Mouse (Mus musculus) heart, postnatal 36 days (tissue): ENCODE results near the gene Rnpepl1. TPM values are rescaled to one million over a fixed set of nuclear protein-coding genes. Genes with fewer than 3 reads are reported as not detected.
"Not testable (repeated sequence)": the region's sequence is repeated elsewhere in the genome, so short reads cannot be mapped to it uniquely, and the experiment has no call there.

ENCODE experiments used
- DNase-seq, 2 experiments: peaks; one replicate each; pipeline ENCODE4 v3.0.0; 2021 to 2022
- intact Hi-C: fragments of 180-260 bp; cut with DNase I; formaldehyde crosslinking; loops from one replicate; pipeline ENCODE4 v1.15.1; 2025
- total RNA-seq, 2 experiments: library from RNA; stranded (reverse); gene quantifications; 2 replicates each; pipeline ENCODE4 v1.2.3; 2021

Gene Rnpepl1
- total RNA-seq, 2 experiments from 2014 or later = 79.4 to 82.5 TPM

GRCm38 (mm10) chr1:92935054-92935962 is 24.7 kb downstream of the Rnpepl1 start:
- DNase-seq = peak in 1 of 2 experiments; percentile 31
- intact Hi-C loops = loop anchor here (2.0 kb wide), 1 partner anchor 25 kb away; the partner anchor contains the start of gene Rnpepl1

DNA sequence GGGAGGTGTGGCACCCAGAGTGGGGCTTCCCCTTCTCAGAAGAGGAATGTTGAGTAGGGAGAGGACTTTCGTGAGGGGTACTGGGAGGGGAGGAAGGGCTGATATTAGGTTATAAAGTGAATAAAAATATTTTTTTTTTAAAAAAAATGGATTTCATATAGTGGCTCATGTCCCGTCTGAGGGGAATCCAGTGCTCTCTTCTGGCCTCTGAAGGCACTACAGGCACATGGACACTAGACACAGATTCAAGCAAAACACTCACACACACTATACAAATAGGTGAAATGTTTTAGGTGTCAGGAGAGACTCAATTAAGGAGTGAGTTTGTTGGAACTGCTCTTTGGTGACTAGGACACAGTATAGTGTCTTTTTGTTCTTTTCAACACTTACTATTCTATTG is 25.4 kb downstream of the Rnpepl1 start:
- intact Hi-C loops = loop anchor here (2.0 kb wide), 1 partner anchor 25 kb away; the partner anchor contains the start of gene Rnpepl1
- no peak for DNase-seq

DNA sequence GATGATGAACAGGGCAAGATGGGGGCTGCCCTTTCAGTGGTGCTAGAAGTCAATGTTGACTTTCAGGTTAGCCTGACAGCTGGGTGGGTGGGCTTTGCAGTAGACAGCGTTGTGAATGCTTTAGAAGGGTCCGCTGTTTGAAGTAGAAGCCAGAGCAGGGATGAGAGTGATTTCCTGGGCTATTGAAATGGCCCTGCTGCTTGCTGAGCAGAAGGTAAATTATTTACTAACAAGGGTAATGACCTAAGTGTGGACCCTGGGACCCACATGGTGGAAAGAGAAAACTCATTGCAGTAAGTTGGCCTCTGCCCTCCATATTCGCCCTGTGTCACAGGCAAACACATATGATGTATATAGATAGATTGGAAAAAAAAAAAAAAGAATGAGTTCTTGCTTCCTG is 25.9 kb downstream of the Rnpepl1 start:
- no peak for DNase-seq
- intact Hi-C loops = no loop called here

DNA sequence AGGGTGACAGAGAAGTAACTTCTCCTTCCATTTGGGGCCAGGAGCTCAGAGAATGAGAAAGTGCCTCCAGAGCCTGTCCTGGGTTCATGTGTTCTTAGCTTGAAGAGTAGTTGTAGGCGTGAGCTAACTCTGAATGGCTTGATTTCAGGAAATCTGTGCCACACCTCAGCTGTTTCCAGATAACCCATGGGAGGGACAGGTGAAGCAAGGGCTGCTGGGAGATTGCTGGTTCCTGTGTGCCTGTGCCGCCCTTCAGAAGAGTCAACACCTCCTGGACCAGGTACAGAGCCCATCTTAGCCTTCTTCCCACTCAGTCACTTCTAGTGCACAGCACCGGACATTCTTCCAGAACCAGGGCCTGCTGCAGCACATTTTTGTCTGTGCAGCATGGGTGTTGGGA is 27.2 kb downstream of the Rnpepl1 start:
- no peak for DNase-seq
- intact Hi-C loops = no loop called here

- intact Hi-C loops = no loop called here
- DNase-seq = no peak
Measured at GRCm38 (mm10) chr1:92939746-92940145, 29.2 kb downstream of the Rnpepl1 start.

DNA sequence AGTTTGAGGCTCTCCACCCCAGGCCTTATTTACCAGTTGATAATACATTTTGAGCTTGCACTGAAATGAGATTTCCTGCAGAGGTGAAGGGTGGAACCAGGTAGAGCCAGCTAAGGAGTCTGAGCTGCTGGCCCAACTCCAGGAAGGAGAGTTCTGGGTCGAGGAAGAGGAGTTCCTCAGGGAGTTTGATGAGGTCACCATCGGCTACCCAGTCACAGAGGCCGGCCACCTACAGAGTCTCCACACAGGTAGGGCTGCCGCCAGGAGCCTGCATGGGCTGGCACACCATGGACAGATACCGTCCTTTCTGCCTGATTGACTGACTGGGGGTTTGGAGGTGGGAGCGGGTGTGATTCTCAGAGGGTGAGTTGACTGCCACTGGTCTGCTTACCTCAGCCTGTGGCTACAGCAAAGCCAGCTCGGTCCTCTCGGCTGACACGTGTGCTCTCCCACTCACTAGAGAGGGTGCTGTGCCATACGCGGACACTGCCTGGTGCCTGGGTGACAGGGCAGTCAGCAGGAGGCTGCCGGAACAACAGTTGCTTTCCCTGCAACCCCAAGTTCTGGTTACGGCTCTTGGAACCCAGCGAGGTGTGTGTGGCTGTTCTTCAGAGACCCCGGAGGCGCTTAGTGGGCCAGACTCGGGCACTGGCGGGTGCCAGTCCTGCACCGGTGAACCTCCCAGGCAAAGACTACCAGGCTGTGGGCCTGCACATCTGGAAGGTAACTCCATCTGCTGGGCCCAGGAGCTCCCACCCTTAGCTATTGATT is 32.8 kb downstream of the Rnpepl1 start:
- intact Hi-C loops = no loop called here
- DNase-seq = no peak

- intact Hi-C loops = no loop called here
- no peak for DNase-seq
Measured at GRCm38 (mm10) chr1:92947966-92948365, 37.4 kb downstream of the Rnpepl1 start.

DNA sequence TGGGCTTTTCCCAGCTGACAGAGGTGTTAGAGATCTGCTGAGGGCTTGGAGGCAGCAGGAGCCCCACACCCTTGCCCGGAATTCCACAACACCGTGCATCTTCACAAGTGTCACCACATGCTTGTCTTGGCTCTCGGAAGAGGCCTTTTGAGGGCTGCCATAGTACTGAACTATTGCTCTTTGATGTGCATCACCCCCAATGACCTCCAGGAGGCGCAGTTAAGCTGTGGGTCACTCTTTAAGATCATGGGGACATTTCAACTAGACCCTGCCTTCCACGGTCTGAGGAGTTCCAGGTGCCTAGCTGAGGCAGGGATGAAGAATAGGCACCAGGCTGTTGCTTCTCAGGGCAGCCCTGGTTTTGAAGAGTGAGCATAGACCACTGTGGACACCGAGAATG is 38.8 kb downstream of the Rnpepl1 start:
- intact Hi-C loops = no loop called here
- DNase-seq = peak in 1 of 2 experiments; percentile 26

GRCm38 (mm10) chr1:92950607-92951006 is 40.0 kb downstream of the Rnpepl1 start, which contains the start of gene Gpr35:
TSS of gene Gpr35 (plus strand) at chr1:92950865.
- intact Hi-C loops = loop anchor here (5.0 to 10.0 kb wide), 2 partner anchors 132 to 394 kb away; partner anchors contain the start of genes Pask and Ppp1r7

GRCm38 (mm10) chr1:92953641-92954040 is 43.1 kb downstream of the Rnpepl1 start:
- intact Hi-C loops = loop anchor here (5.0 to 10.0 kb wide), 2 partner anchors 129 to 391 kb away; partner anchors contain the start of genes Pask and Ppp1r7

More at GRCm38 (mm10) chr1:92950607-92951006, 40.0 kb downstream of the Rnpepl1 start, which contains the start of gene Gpr35:
- no peak for DNase-seq

GRCm38 (mm10) chr1:92956571-92957335 is 46.2 kb downstream of the Rnpepl1 start:
- DNase-seq = peak; percentile 78 to 81
- intact Hi-C loops = loop anchor here (1.0 to 10.0 kb wide), 4 partner anchors 55 to 388 kb away; partner anchors contain the start of genes Pask and Ppp1r7

More at GRCm38 (mm10) chr1:92953641-92954040, 43.1 kb downstream of the Rnpepl1 start:
- DNase-seq = no peak

GRCm38 (mm10) chr1:92958999-92959398 is 48.4 kb downstream of the Rnpepl1 start:
- no peak for DNase-seq

DNA sequence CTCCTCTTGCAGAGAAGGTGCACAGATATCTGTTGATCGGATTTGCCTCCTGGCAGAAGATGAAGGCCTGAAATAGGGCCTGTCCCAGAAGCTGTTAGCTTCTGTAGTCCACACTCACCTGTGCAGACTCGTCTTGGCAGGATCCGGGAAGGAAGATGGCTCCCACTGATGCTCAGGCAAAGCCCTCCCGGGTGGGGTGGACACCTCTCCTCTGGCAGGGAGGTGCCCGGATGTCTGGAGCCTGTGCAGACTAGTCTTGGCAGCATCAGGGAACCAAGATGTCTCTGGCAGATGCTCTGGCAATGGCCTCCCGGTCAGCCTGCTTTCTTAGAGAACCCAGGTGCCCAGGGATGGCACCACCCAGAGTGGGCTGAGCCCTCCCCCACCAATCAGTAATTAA is 60.2 kb downstream of the Rnpepl1 start:
- intact Hi-C loops, DNase-seq: not testable (repeated sequence)

More at GRCm38 (mm10) chr1:92958999-92959398, 48.4 kb downstream of the Rnpepl1 start:
- intact Hi-C loops = loop anchor here (5.0 to 10.0 kb wide), 3 partner anchors 168 to 386 kb away; partner anchors contain the start of genes Pask and Ppp1r7

DNA sequence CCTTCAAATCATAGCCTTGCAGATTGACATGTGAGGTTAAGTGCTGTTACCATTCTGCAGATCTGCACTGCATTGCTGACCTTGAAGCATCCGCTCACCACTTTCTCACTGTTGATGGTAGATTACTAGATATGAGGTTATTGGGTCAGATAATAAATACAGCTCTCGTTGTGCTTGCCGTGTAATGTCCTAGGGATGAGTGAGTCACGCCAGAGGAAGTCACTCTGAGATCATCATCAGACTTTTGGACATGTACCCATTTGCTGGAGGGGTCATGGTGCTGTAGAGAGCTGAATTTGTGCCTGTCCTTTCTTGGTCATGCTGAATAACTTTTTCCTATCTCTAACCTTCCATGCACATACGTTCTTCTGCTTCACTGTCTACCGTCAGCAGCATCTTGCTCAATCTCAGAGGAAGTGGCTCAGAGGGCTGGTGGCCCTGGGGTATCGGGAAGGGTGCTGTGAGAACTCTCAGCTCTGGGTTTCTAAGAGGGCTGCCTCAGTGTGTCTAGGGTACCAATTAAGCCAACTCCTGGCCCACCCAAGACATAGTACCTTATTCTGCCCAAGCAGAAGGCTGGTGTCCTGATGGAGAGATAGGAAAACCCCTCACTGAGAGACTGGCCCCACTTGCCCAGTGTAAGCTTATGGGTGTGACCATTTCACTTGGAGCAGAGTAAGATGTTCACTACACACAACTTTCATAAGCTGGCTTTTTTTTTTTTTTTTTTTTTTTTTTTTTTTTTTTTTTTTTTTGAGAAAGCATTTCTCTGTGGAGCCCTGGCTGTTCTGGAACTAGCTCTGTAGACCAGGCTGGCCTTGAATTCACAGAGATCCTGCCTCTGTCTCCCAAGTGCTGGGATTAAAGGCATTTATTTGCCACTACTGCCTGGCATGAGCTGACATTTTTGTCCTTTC is 61.6 kb downstream of the Rnpepl1 start:
- intact Hi-C loops = no loop called here
- no peak for DNase-seq

DNA sequence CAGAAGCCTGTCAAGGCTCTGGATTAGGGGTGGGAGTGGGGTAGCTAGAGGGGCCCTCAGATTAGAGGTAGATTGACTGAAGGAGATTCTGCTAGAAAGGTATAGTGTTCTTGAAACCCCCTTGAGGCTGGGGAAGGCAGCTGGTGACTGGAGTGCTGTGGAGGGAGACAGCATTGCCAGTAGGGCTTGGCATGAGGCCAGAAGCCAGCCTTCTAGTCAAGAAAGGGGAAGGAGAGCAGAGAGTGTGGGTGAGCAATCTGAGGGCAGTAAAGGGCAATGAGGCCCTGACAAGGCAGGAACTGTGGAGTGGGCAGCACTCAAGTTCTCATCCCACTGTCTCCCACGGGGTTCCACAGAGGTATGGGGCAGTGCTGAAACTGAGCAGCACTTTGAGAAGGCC is 62.3 kb downstream of the Rnpepl1 start:
- intact Hi-C loops = no loop called here
- peak; percentile 40 to 59 for DNase-seq
